Mouse (Mus musculus) spleen, adult 2 months (tissue): ENCODE results near the gene Rbfox1.

Experiments used
- CTCF ChIP-seq: fragments of 200-500 bp; IDR thresholded peaks from 2 replicates; pipeline ENCODE4 v1.5.1; 2011; ENCODE audit warnings: mild to moderate bottlenecking, inconsistent platforms; ENCODE audit not compliant: insufficient read depth, insufficient read length, insufficient replicate concordance; ENCODE audit errors: extremely low read depth
- POLR2A ChIP-seq: fragments of 200-500 bp; IDR thresholded peaks from 2 replicates; pipeline ENCODE4 v1.6.1; 2011; ENCODE audit warnings: low read depth, low read length, inconsistent platforms

- TF ChIP-seq CTCF: no peak
- no peak for TF ChIP-seq POLR2A
Observed at GRCm38 (mm10) chr16:6313689-6314088, 428.5 kb downstream of the Rbfox1 start.
